9 mouse cellular contexts compared by ENCODE assay signal in genomic region chr11:94970210-94970943, GRCm38 (mm10). TPM values are rescaled to one million over a fixed set of nuclear protein-coding genes. Genes with fewer than 3 reads are reported as not detected.
A peak's percentile ranks its signal among the peaks of the same experiment; 100 is the strongest.
DNase-seq lines count a peak whose midpoint lies in the region; ATAC-seq and TF ChIP-seq lines count a peak whose summit lies in the region.
"Had no signal": no experiment of that assay in that cellular context is flagged by ENCODE, and none has a peak within 500 bp of the region (broad histone marks: within the 10 kb centered on the region; RNA-seq: fewer than 3 reads in every experiment).

No protein-coding gene starts in this region.

- no peak for TF ChIP-seq EP300 in ES-Bruce4 (IDR thresholded peaks at IDR 0.05; ENCODE audit: insufficient read depth, low read depth, low read length)
- no peak for TF ChIP-seq EP300 in liver, embryonic 14.5 days (IDR thresholded peaks at IDR 0.05; ENCODE audit: low read depth)

- no peaks in the 10 kb centered on the region for H3K4me1 ChIP-seq in ES-Bruce4 (ENCODE audit: control insufficient read depth, insufficient read depth, low read length)
- no peaks in the 10 kb centered on the region for H3K4me1 ChIP-seq in liver, embryonic 14.5 days (replicated peaks; ENCODE audit: control insufficient read depth in 2 of 2, insufficient read depth in 2 of 2, low read length in 1 of 2)
- peaks cover 6% of the 10 kb centered on the region; the same call in 1 of the 2 replicates for H3K4me1 ChIP-seq in neural tube, embryonic 13.5 days (replicated peaks)
- H3K4me1 ChIP-seq: stomach, embryonic 15.5 days had no signal

- ATAC-seq in frontal cortex, adult (ENCODE audit: low TSS enrichment): peak; percentile 64; the same call in 1 of the 2 replicates
- no peak for ATAC-seq in liver, embryonic 14.5 days (ENCODE audit: insufficient read depth)
- peak; percentile 30; the same call in 1 of the 2 replicates for ATAC-seq in neural tube, embryonic 13.5 days (ENCODE audit: low read depth)
- ATAC-seq in monocyte, adult 5-6 weeks (replicated peaks; ENCODE audit: insufficient number of reproducible peaks, low FRiP score, low TSS enrichment, poor library complexity, severe bottlenecking): no peak

- DNase-seq in 416B (ENCODE audit: low read depth): peak; percentile 70
- DNase-seq in cerebellum, adult 9-11 months: peak; percentile 62
- peak; percentile 80 for DNase-seq in kidney, adult 18-20 months
- no peak for DNase-seq in liver, embryonic 14.5 days (ENCODE audit: low read depth in 3 of 3, low spot score in 3 of 3)

- no peaks in the 10 kb centered on the region for H3K27me3 ChIP-seq in ES-Bruce4 (ENCODE audit: control insufficient read depth, insufficient read depth, low read length, poor library complexity, severe bottlenecking)
- no peaks in the 10 kb centered on the region for H3K27me3 ChIP-seq in liver, embryonic 14.5 days (ENCODE audit: control insufficient read depth, insufficient read depth, low read length)
- no peaks in the 10 kb centered on the region; the same call in 1 of the 2 replicates for H3K27me3 ChIP-seq in neural tube, embryonic 13.5 days
- H3K27me3 ChIP-seq: stomach, embryonic 15.5 days had no signal

- H3K4me2 ChIP-seq in liver, embryonic 14.5 days (ENCODE audit: low read depth): no peak overlapping the region
- H3K4me2 ChIP-seq in neural tube, embryonic 13.5 days: no peak overlapping the region
- H3K4me2 ChIP-seq: stomach, embryonic 15.5 days had no signal

- no peak overlapping the region for H3K4me3 ChIP-seq in ES-Bruce4 (ENCODE audit: low read depth, low read length)
- no peak overlapping the region for H3K4me3 ChIP-seq in liver, embryonic 14.5 days (ENCODE audit: insufficient read depth in 1 of 2, low read depth in 2 of 2, low read length in 2 of 2)
- no peak overlapping the region for H3K4me3 ChIP-seq in neural tube, embryonic 13.5 days
- H3K4me3 ChIP-seq: stomach, embryonic 15.5 days had no signal

- TF ChIP-seq POLR2A in ES-Bruce4 (IDR thresholded peaks at IDR 0.05; ENCODE audit: insufficient read depth, low read length): no peak

- H3K36me3 ChIP-seq in ES-Bruce4 (ENCODE audit: control insufficient read depth, insufficient read depth, low read length, poor library complexity, severe bottlenecking): no peaks in the 10 kb centered on the region
- no peaks in the 10 kb centered on the region for H3K36me3 ChIP-seq in liver, embryonic 14.5 days (replicated peaks; ENCODE audit: control insufficient read depth, insufficient read depth, low read depth)
- no peaks in the 10 kb centered on the region for H3K36me3 ChIP-seq in neural tube, embryonic 13.5 days
- H3K36me3 ChIP-seq: stomach, embryonic 15.5 days had no signal

- peak; percentile 30 for TF ChIP-seq CTCF in ES-Bruce4 (IDR thresholded peaks at IDR 0.05; ENCODE audit: low read depth, low read length)
- peak; percentile 86 for TF ChIP-seq CTCF in liver, embryonic 14.5 days (IDR thresholded peaks at IDR 0.05; ENCODE audit: low read depth)

- no peaks in the 10 kb centered on the region for H3K9me3 ChIP-seq in ES-Bruce4 (replicated peaks; ENCODE audit: control insufficient read depth, insufficient read depth, low read length, poor library complexity, severe bottlenecking)
- no peaks in the 10 kb centered on the region for H3K9me3 ChIP-seq in liver, embryonic 14.5 days (ENCODE audit: control insufficient read depth, low read length)
- H3K9me3 ChIP-seq in neural tube, embryonic 13.5 days: no peaks in the 10 kb centered on the region
- H3K9me3 ChIP-seq: stomach, embryonic 15.5 days had no signal

- H3K27ac ChIP-seq in ES-Bruce4 (ENCODE audit: insufficient read depth, low read length): no peak overlapping the region
- no peak overlapping the region for H3K27ac ChIP-seq in liver, embryonic 14.5 days
- no peak overlapping the region for H3K27ac ChIP-seq in neural tube, embryonic 13.5 days (replicated peaks)
- H3K27ac ChIP-seq: stomach, embryonic 15.5 days had no signal

- 50% methylated on average over 15 of the region's 15 CpGs for WGBS in liver, embryonic 14.5 days (ENCODE audit: insufficient replicate concordance)
- 60% methylated on average over 14 of the region's 15 CpGs for WGBS in neural tube, embryonic 13.5 days

- H3K9ac ChIP-seq in ES-Bruce4 (ENCODE audit: low read depth, poor library complexity, severe bottlenecking): no peak overlapping the region
- H3K9ac ChIP-seq in liver, embryonic 14.5 days (replicated peaks): no peak overlapping the region
- H3K9ac ChIP-seq in neural tube, embryonic 13.5 days: no peak overlapping the region
- H3K9ac ChIP-seq: stomach, embryonic 15.5 days had no signal

RNA-seq across cellular contexts. Expression of gene Hils1, which starts 3.0 kb away (rescaled TPM):
- not detected in 2 replicates for polyA plus RNA-seq in ES-Bruce4 (2011; ENCODE audit: insufficient read depth, insufficient read length, low read depth, missing spikeins)
- not detected in 2 replicates for polyA plus RNA-seq in liver, embryonic 14.5 days (2012; rRNA removed)
- polyA plus RNA-seq in liver, embryonic 14.5 days (2014; fragmentation: Nextera tagmentation; extraction: Ambion mirVana): not detected in 2 replicates
- not detected in 2 replicates for polyA plus RNA-seq in neural tube, embryonic 13.5 days (2015; fragmentation: Nextera tagmentation; extraction: Ambion mirVana)
- total RNA-seq in monocyte, adult 5-6 weeks (2017): 2.5 TPM in 1 of 3 replicates, not detected in the others
- polyA plus RNA-seq: stomach, embryonic 15.5 days had no signal

RNA-seq across cellular contexts. Expression of gene Sgca, which starts 5.8 kb away (rescaled TPM):
- not detected in 2 replicates for polyA plus RNA-seq in ES-Bruce4 (2011; ENCODE audit: insufficient read depth, insufficient read length, low read depth, missing spikeins)
- 0.04 TPM in 1 of 2 replicates, not detected in the other for polyA plus RNA-seq in liver, embryonic 14.5 days (2012; rRNA removed)
- not detected in 2 replicates for polyA plus RNA-seq in liver, embryonic 14.5 days (2014; fragmentation: Nextera tagmentation; extraction: Ambion mirVana)
- polyA plus RNA-seq in neural tube, embryonic 13.5 days (2015; fragmentation: Nextera tagmentation; extraction: Ambion mirVana): 1.8 TPM in 1 of 2 replicates, not detected in the other
- total RNA-seq in monocyte, adult 5-6 weeks (2017): not detected in 3 replicates

RNA-seq across cellular contexts. Expression of gene Ppp1r9b, which starts 20.5 kb away (rescaled TPM):
- 20.3 and 21.0 TPM in 2 replicates for polyA plus RNA-seq in ES-Bruce4 (2011; ENCODE audit: insufficient read depth, insufficient read length, low read depth, missing spikeins)
- polyA plus RNA-seq in liver, embryonic 14.5 days (2012; rRNA removed): 14.1 and 14.9 TPM in 2 replicates
- 8.8 and 10.4 TPM in 2 replicates for polyA plus RNA-seq in liver, embryonic 14.5 days (2014; fragmentation: Nextera tagmentation; extraction: Ambion mirVana)
- polyA plus RNA-seq in neural tube, embryonic 13.5 days (2015; fragmentation: Nextera tagmentation; extraction: Ambion mirVana): 18.0 and 19.3 TPM in 2 replicates
- total RNA-seq in monocyte, adult 5-6 weeks (2017): 127 to 216 TPM (median 141 TPM) in 3 replicates

RNA-seq across cellular contexts. Expression of gene Col1a1, which starts 34.4 kb away (rescaled TPM):
- polyA plus RNA-seq in ES-Bruce4 (2011; ENCODE audit: insufficient read depth, insufficient read length, low read depth, missing spikeins): 17.1 and 18.1 TPM in 2 replicates
- polyA plus RNA-seq in liver, embryonic 14.5 days (2012; rRNA removed): 7.8 and 14.1 TPM in 2 replicates
- polyA plus RNA-seq in liver, embryonic 14.5 days (2014; fragmentation: Nextera tagmentation; extraction: Ambion mirVana): 30.8 and 37.6 TPM in 2 replicates
- polyA plus RNA-seq in neural tube, embryonic 13.5 days (2015; fragmentation: Nextera tagmentation; extraction: Ambion mirVana): 187 and 207 TPM in 2 replicates
- not detected in 3 replicates for total RNA-seq in monocyte, adult 5-6 weeks (2017)

RNA-seq across cellular contexts. Expression of gene Samd14, which starts 39.3 kb away (rescaled TPM):
- 0.30 and 0.79 TPM in 2 replicates for polyA plus RNA-seq in ES-Bruce4 (2011; ENCODE audit: insufficient read depth, insufficient read length, low read depth, missing spikeins)
- polyA plus RNA-seq in liver, embryonic 14.5 days (2012; rRNA removed): 33.1 and 41.9 TPM in 2 replicates
- polyA plus RNA-seq in liver, embryonic 14.5 days (2014; fragmentation: Nextera tagmentation; extraction: Ambion mirVana): 24.7 and 34.2 TPM in 2 replicates
- 133 and 151 TPM in 2 replicates for polyA plus RNA-seq in neural tube, embryonic 13.5 days (2015; fragmentation: Nextera tagmentation; extraction: Ambion mirVana)
- 0.38 to 1.5 TPM in 2 of 3 replicates, not detected in the other for total RNA-seq in monocyte, adult 5-6 weeks (2017)

Comparison
In these comparisons a context has a peak if more than half of its experiments do, and no peak if none do; other contexts are left out.
1. DNase-seq: peak in 416B (single experiment), cerebellum, adult 9-11 months (single experiment) and kidney, adult 18-20 months (single experiment); none in liver, embryonic 14.5 days (0 of 3).
2. ATAC-seq: peak in frontal cortex, adult (single experiment) and neural tube, embryonic 13.5 days (single experiment); none in liver, embryonic 14.5 days (single experiment) and monocyte, adult 5-6 weeks (single experiment).